In the genomic region with DNA sequence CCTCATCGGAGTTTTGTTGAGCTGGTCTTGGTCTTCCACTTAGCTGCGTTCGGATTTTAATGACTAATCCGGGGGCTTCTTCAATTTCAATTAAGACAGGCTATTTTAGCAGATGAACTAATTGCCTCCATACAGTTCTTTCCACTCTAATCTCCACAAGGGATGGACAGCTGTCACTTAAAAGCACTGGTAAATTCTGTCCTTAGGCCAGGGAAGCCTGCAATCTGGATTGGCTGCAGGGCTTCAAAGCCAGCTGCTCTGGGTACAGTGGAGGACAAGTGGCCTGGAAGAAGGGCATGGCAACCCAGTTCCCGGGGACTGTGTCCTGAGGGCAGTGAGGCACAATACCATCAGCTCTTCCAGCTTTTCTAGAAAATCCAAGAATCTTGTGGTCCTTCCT, we compare ENCODE assay signal across 9 mouse cellular contexts. TPM values are rescaled to one million over a fixed set of nuclear protein-coding genes. Genes with fewer than 3 reads are reported as not detected.
DNase-seq lines count a peak whose midpoint lies in the region; ATAC-seq lines count a peak whose summit lies in the region.
"Had no signal": no experiment of that assay in that cellular context is flagged by ENCODE, and none has a peak within 500 bp of the region (broad histone marks: within the 10 kb centered on the region; RNA-seq: fewer than 3 reads in every experiment).

No protein-coding gene starts in this region.

- intact Hi-C loops in gastrocnemius, postnatal 14 days (cut with DNase I; ENCODE audit: low total_unique reads), result loop anchor here (10.0 kb wide), 1 partner anchor 134 kb away; no protein-coding TSS in a partner anchor

- H3K4me1 ChIP-seq in neural tube, embryonic 12.5 days, result 0 out of 2 replicates have a peak, but pooled peaks cover 3% of the 10 kb centered on the region
- H3K4me1 ChIP-seq in limb, embryonic 12.5 days (replicated peaks), result no peaks in the 10 kb centered on the region

- H3K27ac ChIP-seq in neural tube, embryonic 12.5 days, result no peak overlapping the region
- no peak overlapping the region for H3K27ac ChIP-seq in limb, embryonic 12.5 days

- no peak overlapping the region for H3K9ac ChIP-seq in neural tube, embryonic 12.5 days
- H3K9ac ChIP-seq in limb, embryonic 12.5 days (replicated peaks), result no peak overlapping the region

- ATAC-seq in neural tube, embryonic 12.5 days (ENCODE audit: low FRiP score, low read depth), result 0 out of 2 replicates have a peak, but pooled peaks have one; percentile 30
- no peak for ATAC-seq in limb, embryonic 12.5 days (ENCODE audit: insufficient number of reproducible peaks, insufficient read depth, low FRiP score, low TSS enrichment, low read depth)
- ATAC-seq: Patski had no signal

- H3K4me3 ChIP-seq in neural tube, embryonic 12.5 days, result 0 out of 2 replicates have a peak overlapping the region, but pooled peaks have one; percentile 7
- H3K4me3 ChIP-seq in limb, embryonic 12.5 days (replicated peaks), result peak overlapping the region; percentile 29

- H3K27me3 ChIP-seq in neural tube, embryonic 12.5 days (replicated peaks), result no peaks in the 10 kb centered on the region
- 0 out of 2 replicates have a peak, but pooled peaks cover 3% of the 10 kb centered on the region for H3K27me3 ChIP-seq in limb, embryonic 12.5 days
- H3K27me3 ChIP-seq: Patski had no signal

- peak overlapping the region; percentile 41 for H3K4me2 ChIP-seq in neural tube, embryonic 12.5 days (replicated peaks)
- peak overlapping the region; percentile 43 for H3K4me2 ChIP-seq in limb, embryonic 12.5 days

- 10% methylated on average over 4 of the region's 5 CpGs for WGBS in neural tube, embryonic 12.5 days
- WGBS in limb, embryonic 12.5 days, result 7% methylated on average over 4 of the region's 5 CpGs

- H3K9me3 ChIP-seq in neural tube, embryonic 12.5 days, result no peaks in the 10 kb centered on the region
- H3K9me3 ChIP-seq in limb, embryonic 12.5 days, result peaks cover 4% of the 10 kb centered on the region; the same call in 1 of the 2 replicates

- no peaks in the 10 kb centered on the region for H3K36me3 ChIP-seq in neural tube, embryonic 12.5 days
- no peaks in the 10 kb centered on the region for H3K36me3 ChIP-seq in limb, embryonic 12.5 days

- peak; percentile 25 for DNase-seq in gastrocnemius, postnatal 14 days
- no peak for DNase-seq in gastrocnemius, adult 18-20 months (ENCODE audit: low spot score)
- DNase-seq in neural tube, embryonic 10.5 days (ENCODE audit: extremely low spot score, low spot score), result no peak
- peak; percentile 51 for DNase-seq in retina, postnatal 7 days (ENCODE audit: low read depth, low spot score)
- no peak for DNase-seq in ovary, adult 18-20 months (ENCODE audit: low spot score)
- no peak for DNase-seq in right cerebral cortex, postnatal 10 days (ENCODE audit: low spot score in 2 of 2)

RNA-seq across cellular contexts. Expression of a gene that starts 26.2 kb away (rescaled TPM):
- total RNA-seq in gastrocnemius, postnatal 14 days (2021), result 1,000 to 10,000 TPM; 3,074 to 3,192 TPM
- total RNA-seq in gastrocnemius, adult 18-20 months (2021), result 1,000 to 10,000 TPM; 3,564 to 3,853 TPM
- 931 and 967 TPM in 2 replicates for polyA plus RNA-seq in neural tube, embryonic 12.5 days (2016; fragmentation: Nextera tagmentation; extraction: Ambion mirVana)
- polyA plus RNA-seq in limb, embryonic 12.5 days (2016; fragmentation: Nextera tagmentation; extraction: Ambion mirVana), result 994 and 1,047 TPM in 2 replicates

Comparison
In these comparisons a context has a peak if more than half of its experiments do, and no peak if none do; other contexts are left out.
1. DNase-seq: peak in gastrocnemius, postnatal 14 days (single experiment) and retina, postnatal 7 days (single experiment); none in gastrocnemius, adult 18-20 months (single experiment), neural tube, embryonic 10.5 days (single experiment), ovary, adult 18-20 months (single experiment) and right cerebral cortex, postnatal 10 days (0 of 2).